Mouse (Mus musculus) CH12.LX (cell line): ENCODE data around the gene Zfp750. TPM values are rescaled to one million over a fixed set of nuclear protein-coding genes. Genes with fewer than 3 reads are reported as not detected.

Source experiments
- DNase-seq: peaks from one replicate; pipeline ENCODE4 v3.0.0-alpha.2; 2013; ENCODE audit errors: extremely low read depth
- H3K27ac ChIP-seq: 2 replicates; pipeline ENCODE4 v1.5.1; 2012; ENCODE audit warnings: low read depth, mild to moderate bottlenecking, control low read depth, moderate library complexity; ENCODE audit not compliant: insufficient read depth
- H3K27me3 ChIP-seq: replicated peaks from 2 replicates; pipeline ENCODE3; 2012; ENCODE audit warnings: inconsistent platforms
- H3K36me3 ChIP-seq, 2 experiments: replicated peaks in 1 of 2; 2 replicates each; pipeline versions ENCODE3 to v1.6.1; 2012; ENCODE audit warnings: inconsistent platforms in 1 of 2, low read length in 1 of 2, mild to moderate bottlenecking in 1 of 2, mixed read lengths in 1 of 2, moderate library complexity in 1 of 2; ENCODE audit not compliant: control insufficient read depth in 1 of 2, insufficient read depth in 1 of 2
- H3K4me1 ChIP-seq, 2 experiments: 2 replicates each; pipeline ENCODE4 v1.6.1; 2012; ENCODE audit warnings: inconsistent platforms in 1 of 2, moderate library complexity in 1 of 2; ENCODE audit not compliant: insufficient read depth in 2 of 2, control insufficient read depth in 1 of 2
- H3K4me2 ChIP-seq: 2 replicates; pipeline ENCODE4 v1.6.1; 2012; ENCODE audit warnings: low read depth, mild to moderate bottlenecking, control low read depth; ENCODE audit not compliant: poor library complexity, insufficient read depth, severe bottlenecking
- H3K4me3 ChIP-seq, 3 experiments: fragments of 150-350 bp in 1 of 3; sonication (generic) in 1 of 3; replicated peaks in 1 of 3; 2 replicates each; pipeline versions ENCODE3 to v1.5.1; 2011 to 2012; ENCODE audit warnings: low read depth in 2 of 3, low read length in 2 of 3, mild to moderate bottlenecking in 2 of 3, moderate library complexity in 2 of 3, control low read depth in 1 of 3, improper control_type of control experiment in 1 of 3, inconsistent platforms in 1 of 3, mixed read lengths in 1 of 3; ENCODE audit not compliant: poor library complexity in 1 of 3
- H3K79me2 ChIP-seq: replicated peaks from 2 replicates; pipeline ENCODE4 v1.6.1; 2012; ENCODE audit warnings: mild to moderate bottlenecking, moderate library complexity; ENCODE audit not compliant: control insufficient read depth, poor library complexity, insufficient read depth, severe bottlenecking; ENCODE audit errors: extremely low read depth
- H3K9ac ChIP-seq: 2 replicates; pipeline ENCODE4 v1.6.1; 2012; ENCODE audit warnings: low read depth, mild to moderate bottlenecking, control low read depth, moderate library complexity; ENCODE audit not compliant: insufficient read depth
- H3K9me3 ChIP-seq: replicated peaks from 2 replicates; pipeline ENCODE3; 2012; ENCODE audit warnings: low read length, inconsistent platforms, mixed read lengths
- CHD1 ChIP-seq: IDR thresholded peaks from 2 replicates; pipeline ENCODE4 v1.6.1; 2012; ENCODE audit warnings: low read depth, low read length, improper control_type of control experiment, inconsistent platforms
- CTCF ChIP-seq, 2 experiments: IDR thresholded peaks in 1 of 2; conservative IDR thresholded peaks in 1 of 2; 2 replicates each; pipeline ENCODE4 v1.5.1; 2011 to 2012; ENCODE audit warnings: low read depth in 2 of 2, low read length in 2 of 2, improper control_type of control experiment in 1 of 2, inconsistent platforms in 1 of 2, mild to moderate bottlenecking in 1 of 2, moderate library complexity in 1 of 2
- E2F4 ChIP-seq: IDR thresholded peaks from 2 replicates; pipeline ENCODE4 v1.6.1; 2011; ENCODE audit warnings: low read depth, low read length, improper control_type of control experiment; ENCODE audit not compliant: insufficient replicate concordance
- ELF1 ChIP-seq: IDR thresholded peaks from 2 replicates; pipeline ENCODE4 v1.6.1; 2014; ENCODE audit warnings: low read depth, mild to moderate bottlenecking, inconsistent platforms, low read length, improper control_type of control experiment
- EP300 ChIP-seq: IDR thresholded peaks from 2 replicates; pipeline ENCODE4 v1.6.1; 2011; ENCODE audit warnings: low read length, improper control_type of control experiment
- ETS1 ChIP-seq: conservative IDR thresholded peaks from 2 replicates; pipeline ENCODE4 v1.6.1; 2012; ENCODE audit warnings: low read depth, mild to moderate bottlenecking, inconsistent platforms, low read length, improper control_type of control experiment, moderate library complexity
- GABPA ChIP-seq: IDR thresholded peaks from 2 replicates; pipeline ENCODE4 v1.6.1; 2012; ENCODE audit warnings: low read depth, low read length, improper control_type of control experiment, inconsistent platforms; ENCODE audit not compliant: insufficient replicate concordance
- HCFC1 ChIP-seq: IDR thresholded peaks from 2 replicates; pipeline ENCODE4 v1.6.1; 2012; ENCODE audit warnings: low read depth, mild to moderate bottlenecking, inconsistent platforms, low read length, improper control_type of control experiment
- IRF4 ChIP-seq: IDR thresholded peaks from 2 replicates; pipeline ENCODE4 v1.6.1; 2014; ENCODE audit warnings: low read depth, mild to moderate bottlenecking, inconsistent platforms, low read length, improper control_type of control experiment
- JUND ChIP-seq: conservative IDR thresholded peaks from 2 replicates; pipeline ENCODE4 v1.6.1; 2011; ENCODE audit warnings: low read depth, low read length, improper control_type of control experiment
- KAT2A ChIP-seq: IDR thresholded peaks from 2 replicates; pipeline ENCODE4 v1.6.1; 2012; ENCODE audit warnings: low read length, improper control_type of control experiment, inconsistent platforms; ENCODE audit not compliant: insufficient replicate concordance
- MAFK ChIP-seq: IDR thresholded peaks from 2 replicates; pipeline ENCODE4 v1.6.1; 2011; ENCODE audit warnings: low read length, improper control_type of control experiment; ENCODE audit not compliant: insufficient replicate concordance
- MAZ ChIP-seq: IDR thresholded peaks from 2 replicates; pipeline ENCODE4 v1.6.1; 2012; ENCODE audit warnings: low read depth, mild to moderate bottlenecking, inconsistent platforms, low read length, improper control_type of control experiment, moderate library complexity
- MEF2A ChIP-seq: IDR thresholded peaks from 2 replicates; pipeline ENCODE4 v1.6.1; 2014; ENCODE audit warnings: low read depth, mild to moderate bottlenecking, inconsistent platforms, low read length, improper control_type of control experiment, borderline replicate concordance
- MXI1 ChIP-seq: IDR thresholded peaks from 2 replicates; pipeline ENCODE4 v1.6.1; 2011; ENCODE audit warnings: mild to moderate bottlenecking, low read depth, low read length, improper control_type of control experiment
- MYC ChIP-seq: IDR thresholded peaks from 2 replicates; pipeline ENCODE4 v1.6.1; 2011; ENCODE audit warnings: low read depth, mild to moderate bottlenecking, improper control_type of control experiment, low read length
- NELFE ChIP-seq: IDR thresholded peaks from 2 replicates; pipeline ENCODE4 v1.6.1; 2011; ENCODE audit warnings: low read depth, low read length, improper control_type of control experiment
- POLR2A ChIP-seq: IDR thresholded peaks from 2 replicates; pipeline ENCODE4 v1.6.1; 2011; ENCODE audit warnings: low read depth, mild to moderate bottlenecking, improper control_type of control experiment, low read length
- POLR2AphosphoS2 ChIP-seq: IDR thresholded peaks from 2 replicates; pipeline ENCODE4 v1.6.1; 2011; ENCODE audit warnings: low read depth, low read length, improper control_type of control experiment
- SIN3A ChIP-seq: IDR thresholded peaks from 2 replicates; pipeline ENCODE4 v1.6.1; 2012; ENCODE audit warnings: low read length, improper control_type of control experiment, inconsistent platforms
- SMC3 ChIP-seq: IDR thresholded peaks from 2 replicates; pipeline ENCODE4 v1.6.1; 2011; ENCODE audit warnings: low read depth, low read length, improper control_type of control experiment
- TCF12 ChIP-seq: IDR thresholded peaks from 2 replicates; pipeline ENCODE4 v1.6.1; 2014; ENCODE audit warnings: low read depth, mild to moderate bottlenecking, inconsistent platforms, low read length, improper control_type of control experiment
- UBTF ChIP-seq: IDR thresholded peaks from 2 replicates; pipeline ENCODE4 v1.6.1; 2012; ENCODE audit warnings: low read depth, mild to moderate bottlenecking, inconsistent platforms, low read length, improper control_type of control experiment, moderate library complexity
- USF2 ChIP-seq: conservative IDR thresholded peaks from 2 replicates; pipeline ENCODE4 v1.6.1; 2011; ENCODE audit warnings: low read depth, low read length, improper control_type of control experiment
- ZC3H11A ChIP-seq: IDR thresholded peaks from 2 replicates; pipeline ENCODE4 v1.6.1; 2012; ENCODE audit warnings: low read depth, mild to moderate bottlenecking, inconsistent platforms, low read length, improper control_type of control experiment
- ZNF384 ChIP-seq: IDR thresholded peaks from 2 replicates; pipeline ENCODE4 v1.6.1; 2012; ENCODE audit warnings: low read depth, low read length, improper control_type of control experiment, inconsistent platforms
- dilution Hi-C: fragments of 300-500 bp; cut with MboI; formaldehyde crosslinking; loops from 2 replicates; pipeline ENCODE4 v1.14.3; 2020; ENCODE audit warnings: low sequenced_read_pairs; ENCODE audit not compliant: extremely low pct_unique_long_range_greater_than_20kb, extremely low pct_ligation_motif_present
- in situ Hi-C: fragments of 300-500 bp; cut with MboI; formaldehyde crosslinking; loops from 3 replicates; pipeline ENCODE4 v1.14.3; 2019; ENCODE audit warnings: low sequenced_read_pairs, low pct_ligation_motif_present, low pct_unique_long_range_greater_than_20kb, mixed read lengths
- polyA plus RNA-seq: library from polyadenylated mRNA; unstranded; fragments of >175 nt; gene quantifications from 2 replicates; pipeline ENCODE4 v1.2.1, GENCODE M21; 2012; ENCODE audit warnings: low read depth; ENCODE audit not compliant: insufficient read length
- total RNA-seq, 2 experiments: library from RNA; depleted of rRNA; stranded (reverse); fragments of 300-350 nt in 1 of 2; fragments of >200 nt in 1 of 2; gene quantifications; 2 replicates each; pipeline ENCODE4 v1.2.3; 2012 to 2014

Gene Zfp750
- total and polyA plus RNA-seq, 3 experiments, result 0.11 to 0.54 (median 0.34) TPM

DNA sequence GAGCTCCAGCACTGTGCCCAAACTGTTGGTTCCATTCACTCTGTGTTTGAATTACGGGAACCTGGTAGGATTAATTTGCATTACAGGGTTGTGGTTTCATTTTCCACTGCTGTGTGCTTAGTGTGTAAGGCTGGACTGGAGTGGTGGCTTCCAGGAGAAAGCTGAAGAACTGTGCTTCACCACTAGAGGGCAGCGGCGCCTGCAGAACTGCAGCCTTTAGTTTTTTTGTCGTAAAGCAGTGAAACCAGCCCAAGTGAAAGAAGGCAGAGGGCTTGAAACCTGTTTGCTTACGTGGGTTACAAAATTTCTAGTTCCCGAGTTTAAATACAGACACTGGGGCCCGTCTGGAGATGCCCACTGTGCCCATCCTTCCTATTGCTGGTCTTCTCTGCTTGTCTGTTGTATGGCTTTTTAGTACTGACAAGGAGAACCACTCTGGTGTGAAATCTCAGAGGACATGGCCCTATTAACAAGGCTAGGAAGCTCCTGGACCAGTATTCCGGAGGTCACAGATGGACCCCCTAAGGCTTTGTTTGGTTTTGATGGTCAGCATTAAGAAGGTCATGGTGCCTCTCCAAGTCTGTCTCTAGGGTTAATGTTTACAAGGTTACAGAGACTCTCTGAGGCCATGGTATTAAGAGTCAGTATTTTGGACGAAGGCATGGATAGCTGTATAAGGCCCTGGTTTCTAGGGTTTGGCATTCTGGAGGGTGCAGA, 43.3 kb downstream of the Zfp750 start:
- H3K4me1 ChIP-seq, result peaks cover 0 to 13% of the 10 kb centered on the region in 2 experiments; a peak in 2 of 4 replicates
- TF ChIP-seq ETS1 (0 out of 2 replicates have a peak, but pooled peaks have one; percentile 15), POLR2A (no peak), TCF12 (peak; percentile 52; the same call in 1 of the 2 replicates), HCFC1 (peak; percentile 40; the same call in 1 of the 2 replicates), USF2 (0 out of 2 replicates have a peak, but pooled peaks have one; percentile 11), E2F4 (no peak), ZC3H11A (peak; percentile 85), GABPA (no peak), MAFK (peak; percentile 51; the same call in 1 of the 2 replicates), NELFE (no peak; the same call in 1 of the 2 replicates), ZNF384 (peak; percentile 90), MEF2A (peak; percentile 66; the same call in 1 of the 2 replicates), SIN3A (peak; percentile 75), UBTF (no peak), POLR2AphosphoS2 (no peak), KAT2A (0 out of 2 replicates have a peak, but pooled peaks have one; percentile 39), ELF1 (peak; percentile 51; the same call in 1 of the 2 replicates), JUND (peak; percentile 43; the same call in 1 of the 2 replicates), EP300 (peak; percentile 52), CTCF (conservative IDR thresholded peaks at IDR 0.05 in 1 of 2, IDR thresholded peaks at IDR 0.05 in 1 of 2; ENCODE audit: low read depth in 2 of 2, low read length in 2 of 2) (peak; percentile 96 to 99), IRF4 (peak; percentile 79), SMC3 (peak; percentile 93), CHD1 (peak; percentile 58; the same call in 1 of the 2 replicates), MAZ (peak; percentile 61; the same call in 1 of the 2 replicates), MXI1 (peak; percentile 69), MYC (0 out of 2 replicates have a peak, but pooled peaks have one; percentile 32)
- TF ChIP-seq, all 38 proteins: peak for 20
- no peaks in the 10 kb centered on the region for H3K27me3 ChIP-seq
- no peak overlapping the region for H3K27ac ChIP-seq
- H3K9me3 ChIP-seq, result no peaks in the 10 kb centered on the region
- dilution Hi-C loops (no loop called here), in situ Hi-C loops (loop anchor here (10.0 kb wide), 1 partner anchor 159 kb away; no protein-coding TSS in a partner anchor)
- DNase-seq, result peak; percentile 89
- no peaks in the 10 kb centered on the region for H3K79me2 ChIP-seq
- H3K36me3 ChIP-seq, result peaks cover 29 to 82% of the 10 kb centered on the region in 2 experiments
- no peak overlapping the region for H3K4me3 ChIP-seq
- no peak overlapping the region for H3K9ac ChIP-seq
- no peak overlapping the region for H3K4me2 ChIP-seq
